Mouse (Mus musculus) spleen, adult 18-20 months (tissue): ENCODE measurements around the gene Snrpc.

ENCODE experiments used
- DNase-seq, 2 experiments: peaks; one replicate each; pipeline ENCODE4 v3.0.0; 2022; ENCODE audit warnings: mixed read lengths in 2 of 2

Gene Snrpc

GRCm38 (mm10) chr17:27866737-27867136 is 28.8 kb downstream of the Snrpc start:
- DNase-seq = no peak

GRCm38 (mm10) chr17:27871851-27872250 is 33.9 kb downstream of the Snrpc start:
- DNase-seq = no peak

- DNase-seq = no peak
These were observed 35.6 kb downstream of the Snrpc start for GRCm38 (mm10) chr17:27873583-27873982.

- DNase-seq = no peak
These were observed 36.6 kb downstream of the Snrpc start for GRCm38 (mm10) chr17:27874510-27874909.

GRCm38 (mm10) chr17:27881518-27881917 is 43.6 kb downstream of the Snrpc start:
- no peak for DNase-seq

- no peak for DNase-seq
These were observed 45.2 kb downstream of the Snrpc start for GRCm38 (mm10) chr17:27883129-27883528.

GRCm38 (mm10) chr17:27883994-27884393 is 46.0 kb downstream of the Snrpc start:
- no peak for DNase-seq

GRCm38 (mm10) chr17:27886499-27887210 is 48.7 kb downstream of the Snrpc start:
- DNase-seq = no peak
